Comparison of ENCODE assay signal across 24 mouse cellular contexts in genomic region chr10:114405260-114405659, GRCm38 (mm10).
DNase-seq lines count a peak whose midpoint lies in the region; ATAC-seq and TF ChIP-seq lines count a peak whose summit lies in the region.
"Had no signal": no experiment of that assay in that cellular context is flagged by ENCODE, and none has a peak within 500 bp of the region (broad histone marks: within the 10 kb centered on the region; RNA-seq: fewer than 3 reads in every experiment).

No protein-coding gene starts in this region.

- no peaks in the 10 kb centered on the region for H3K27me3 ChIP-seq in embryonic facial prominence, embryonic 14.5 days (replicated peaks; ENCODE audit: control insufficient read depth, insufficient read depth, low read length)
- H3K27me3 ChIP-seq in embryonic facial prominence, embryonic 10.5 days (replicated peaks; ENCODE audit: low read depth, poor library complexity, severe bottlenecking), result no peaks in the 10 kb centered on the region
- no peaks in the 10 kb centered on the region for H3K27me3 ChIP-seq in midbrain, embryonic 11.5 days (ENCODE audit: control insufficient read depth, insufficient read depth, low read length)
- no peaks in the 10 kb centered on the region for H3K27me3 ChIP-seq in midbrain, embryonic 10.5 days (ENCODE audit: low read depth, poor library complexity, severe bottlenecking)
- no peaks in the 10 kb centered on the region for H3K27me3 ChIP-seq in neural tube, embryonic 14.5 days (ENCODE audit: control insufficient read depth, insufficient read depth, low read length)
- H3K27me3 ChIP-seq: embryonic facial prominence, embryonic 15.5 days; heart, embryonic 15.5 days; liver, embryonic 13.5 days had no signal

- intact Hi-C loops in gastrocnemius, adult 2 months (cut with DNase I), result no loop called here

- H3K36me3 ChIP-seq in embryonic facial prominence, embryonic 14.5 days (ENCODE audit: control insufficient read depth, insufficient read depth, low read length), result no peaks in the 10 kb centered on the region
- H3K36me3 ChIP-seq in embryonic facial prominence, embryonic 10.5 days (replicated peaks), result no peaks in the 10 kb centered on the region
- no peaks in the 10 kb centered on the region for H3K36me3 ChIP-seq in midbrain, embryonic 11.5 days (ENCODE audit: control insufficient read depth, insufficient read depth, low read length)
- H3K36me3 ChIP-seq in midbrain, embryonic 10.5 days, result no peaks in the 10 kb centered on the region
- no peaks in the 10 kb centered on the region for H3K36me3 ChIP-seq in neural tube, embryonic 14.5 days (ENCODE audit: control insufficient read depth, insufficient read depth, low read length)
- H3K36me3 ChIP-seq: embryonic facial prominence, embryonic 15.5 days; heart, embryonic 15.5 days; liver, embryonic 13.5 days had no signal

- 56% methylated on average over 7 of the region's 7 CpGs for WGBS in embryonic facial prominence, embryonic 14.5 days
- 61% methylated on average over 7 of the region's 7 CpGs for WGBS in embryonic facial prominence, embryonic 10.5 days
- WGBS in midbrain, embryonic 11.5 days, result 57% methylated on average over 7 of the region's 7 CpGs
- 62% methylated on average over 7 of the region's 7 CpGs for WGBS in midbrain, embryonic 10.5 days
- WGBS in neural tube, embryonic 14.5 days, result 53% methylated on average over 7 of the region's 7 CpGs

- peak; percentile 26 for DNase-seq in embryonic facial prominence, embryonic 14.5 days (ENCODE audit: low spot score)
- no peak for DNase-seq in embryonic facial prominence, embryonic 10.5 days (ENCODE audit: low spot score)
- no peak for DNase-seq in midbrain, embryonic 11.5 days (ENCODE audit: low spot score, missing footprints)
- DNase-seq in midbrain, embryonic 10.5 days (ENCODE audit: low spot score), result no peak
- peak; percentile 67 for DNase-seq in brain, embryonic 14.5 days (ENCODE audit: low read depth)
- DNase-seq in gastrocnemius, adult 2 months, result no peak
- DNase-seq: adrenal gland, postnatal 25 days; cerebellum, adult 9-10 months; gastrocnemius, postnatal 25 days; heart, postnatal 36 days; kidney, adult 18-20 months; kidney, postnatal 4 days; layer of hippocampus, adult 9-11 months; liver, embryonic 13.5 days; lung, adult 2 months; right cerebral cortex, postnatal 25 days; spleen, adult 18-20 months had no signal

- no peak for ATAC-seq in embryonic facial prominence, embryonic 14.5 days (ENCODE audit: low read depth)
- ATAC-seq in midbrain, embryonic 11.5 days (ENCODE audit: low FRiP score), result peak; percentile 72
- ATAC-seq in neural tube, embryonic 14.5 days (ENCODE audit: low read depth), result peak; percentile 38; the same call in 1 of the 2 replicates
- ATAC-seq: CD4-positive, CD25-positive, alpha-beta regulatory T cell, adult 4 months; forebrain, embryonic 16.5 days; inflammation-experienced regulatory T-cells, adult 6 months had no signal

- no peak for TF ChIP-seq CTCF in brain, embryonic 14.5 days (IDR thresholded peaks at IDR 0.05; ENCODE audit: borderline replicate concordance, extremely low read depth, insufficient read depth, insufficient read length)
- no peak for TF ChIP-seq CTCF in gastrocnemius, adult 2 months (IDR thresholded peaks at IDR 0.05)

- H3K4me2 ChIP-seq in embryonic facial prominence, embryonic 14.5 days (ENCODE audit: low read depth, low read length), result no peak overlapping the region
- H3K4me2 ChIP-seq in midbrain, embryonic 11.5 days, result no peak overlapping the region
- no peak overlapping the region for H3K4me2 ChIP-seq in neural tube, embryonic 14.5 days (ENCODE audit: low read depth, low read length)
- H3K4me2 ChIP-seq: embryonic facial prominence, embryonic 15.5 days; heart, embryonic 15.5 days; liver, embryonic 13.5 days had no signal

- no peaks in the 10 kb centered on the region for H3K4me1 ChIP-seq in embryonic facial prominence, embryonic 14.5 days (ENCODE audit: control insufficient read depth, insufficient read depth, low read length)
- no peaks in the 10 kb centered on the region for H3K4me1 ChIP-seq in embryonic facial prominence, embryonic 10.5 days
- H3K4me1 ChIP-seq in midbrain, embryonic 11.5 days (ENCODE audit: control insufficient read depth, insufficient read depth, low read length), result no peaks in the 10 kb centered on the region
- H3K4me1 ChIP-seq in midbrain, embryonic 10.5 days, result no peaks in the 10 kb centered on the region
- no peaks in the 10 kb centered on the region for H3K4me1 ChIP-seq in neural tube, embryonic 14.5 days (ENCODE audit: control insufficient read depth, insufficient read depth, low read length)
- H3K4me1 ChIP-seq: embryonic facial prominence, embryonic 15.5 days; heart, embryonic 15.5 days; liver, embryonic 13.5 days had no signal

- H3K9me3 ChIP-seq in embryonic facial prominence, embryonic 14.5 days (ENCODE audit: control insufficient read depth, low read length), result no peaks in the 10 kb centered on the region
- H3K9me3 ChIP-seq in embryonic facial prominence, embryonic 10.5 days, result no peaks in the 10 kb centered on the region
- no peaks in the 10 kb centered on the region for H3K9me3 ChIP-seq in midbrain, embryonic 11.5 days (ENCODE audit: control insufficient read depth, low read length)
- no peaks in the 10 kb centered on the region for H3K9me3 ChIP-seq in midbrain, embryonic 10.5 days (replicated peaks)
- no peaks in the 10 kb centered on the region for H3K9me3 ChIP-seq in neural tube, embryonic 14.5 days (ENCODE audit: control insufficient read depth, low read length)
- H3K9me3 ChIP-seq: embryonic facial prominence, embryonic 15.5 days; heart, embryonic 15.5 days; liver, embryonic 13.5 days had no signal

- no peak overlapping the region for H3K27ac ChIP-seq in embryonic facial prominence, embryonic 14.5 days (replicated peaks; ENCODE audit: low read depth, low read length)
- H3K27ac ChIP-seq in embryonic facial prominence, embryonic 10.5 days (replicated peaks), result no peak overlapping the region
- no peak overlapping the region for H3K27ac ChIP-seq in midbrain, embryonic 11.5 days (ENCODE audit: low read depth, low read length)
- H3K27ac ChIP-seq in midbrain, embryonic 10.5 days (replicated peaks), result no peak overlapping the region
- no peak overlapping the region for H3K27ac ChIP-seq in neural tube, embryonic 14.5 days (ENCODE audit: low read depth, low read length)
- no peak overlapping the region for H3K27ac ChIP-seq in gastrocnemius, adult 2 months
- H3K27ac ChIP-seq: embryonic facial prominence, embryonic 15.5 days; heart, embryonic 15.5 days; left cerebral cortex, adult 2 months; liver, embryonic 13.5 days had no signal

- TF ChIP-seq POLR2A in brain, embryonic 14.5 days (IDR thresholded peaks at IDR 0.05; ENCODE audit: borderline replicate concordance, extremely low read depth, insufficient read depth, insufficient read length, poor library complexity, severe bottlenecking), result no peak

- no peak overlapping the region for H3K9ac ChIP-seq in embryonic facial prominence, embryonic 14.5 days (ENCODE audit: low read depth, low read length)
- H3K9ac ChIP-seq in midbrain, embryonic 11.5 days (ENCODE audit: low read length), result no peak overlapping the region
- no peak overlapping the region for H3K9ac ChIP-seq in neural tube, embryonic 14.5 days (replicated peaks; ENCODE audit: low read depth, low read length)
- H3K9ac ChIP-seq: embryonic facial prominence, embryonic 15.5 days; heart, embryonic 15.5 days; liver, embryonic 13.5 days had no signal

- no peak overlapping the region for H3K4me3 ChIP-seq in embryonic facial prominence, embryonic 14.5 days (ENCODE audit: low read depth, low read length)
- no peak overlapping the region for H3K4me3 ChIP-seq in embryonic facial prominence, embryonic 10.5 days
- H3K4me3 ChIP-seq in midbrain, embryonic 11.5 days (ENCODE audit: low read depth, low read length), result no peak overlapping the region
- H3K4me3 ChIP-seq in midbrain, embryonic 10.5 days, result no peak overlapping the region
- no peak overlapping the region for H3K4me3 ChIP-seq in neural tube, embryonic 14.5 days (ENCODE audit: low read depth, low read length)
- H3K4me3 ChIP-seq in gastrocnemius, adult 2 months, result no peak overlapping the region
- H3K4me3 ChIP-seq: embryonic facial prominence, embryonic 15.5 days; heart, embryonic 15.5 days; left cerebral cortex, adult 2 months; liver, embryonic 13.5 days had no signal

Comparison
In these comparisons a context has a peak if more than half of its experiments do, and no peak if none do; other contexts are left out.
1. DNase-seq: peak in embryonic facial prominence, embryonic 14.5 days (single experiment) and brain, embryonic 14.5 days (single experiment); none in embryonic facial prominence, embryonic 10.5 days (single experiment), midbrain, embryonic 11.5 days (single experiment), midbrain, embryonic 10.5 days (single experiment) and gastrocnemius, adult 2 months (single experiment).